ENCODE assay signal across 12 mouse cellular contexts in genomic region chr2:125033042-125033743, GRCm38 (mm10). TPM values are rescaled to one million over a fixed set of nuclear protein-coding genes. Genes with fewer than 3 reads are reported as not detected.
A peak's percentile ranks its signal among the peaks of the same experiment; 100 is the strongest.
DNase-seq lines count a peak whose midpoint lies in the region; ATAC-seq and TF ChIP-seq lines count a peak whose summit lies in the region.
"Had no signal": no experiment of that assay in that cellular context is flagged by ENCODE, and none has a peak within 500 bp of the region (broad histone marks: within the 10 kb centered on the region; RNA-seq: fewer than 3 reads in every experiment).

No protein-coding gene starts in this region.

- H3K27me3 ChIP-seq in Patski: no peaks in the 10 kb centered on the region

- H3K4me3 ChIP-seq in gastrocnemius, adult 2 months: no peak overlapping the region
- no peak overlapping the region for H3K4me3 ChIP-seq in embryonic fibroblast, embryonic 13.5 days (ENCODE audit: insufficient read depth, low read length)

- H3K4me1 ChIP-seq in embryonic fibroblast, embryonic 13.5 days (ENCODE audit: control insufficient read depth, insufficient read depth, low read length): no peaks in the 10 kb centered on the region

- in situ Hi-C loops in Patski (cut with MboI; ENCODE audit: low pct_unique_long_range_greater_than_20kb): no loop called here

- ATAC-seq in Patski: peak; percentile 83

- TF ChIP-seq CTCF in gastrocnemius, adult 2 months (IDR thresholded peaks at IDR 0.05): no peak
- TF ChIP-seq CTCF in Patski (IDR thresholded peaks at IDR 0.05): no peak
- TF ChIP-seq CTCF in embryonic fibroblast, embryonic 13.5 days (IDR thresholded peaks at IDR 0.05; ENCODE audit: borderline replicate concordance, insufficient read depth, low read length): no peak

- peak; percentile 10 for DNase-seq in gastrocnemius, postnatal 14 days
- no peak for DNase-seq in gastrocnemius, adult 2 months
- peak; percentile 75 for DNase-seq in Patski (ENCODE audit: low read depth, low spot score)
- DNase-seq in kidney, postnatal 36 days: peak; percentile 36 to 54
- DNase-seq in left cerebral cortex, adult 11 months (ENCODE audit: low spot score): no peak
- no peak for DNase-seq in layer of hippocampus, postnatal 25 days (ENCODE audit: extremely low spot score in 1 of 2, low spot score in 1 of 2)
- DNase-seq in gastrocnemius, postnatal 25 days: no peak
- DNase-seq: adrenal gland, adult 8-10 months; gastrocnemius, postnatal 10 days; thymus, adult 2 months had no signal

- CTCF ChIA-PET in Patski (lab: Charles Lee): no interaction called here

- TF ChIP-seq POLR2A in embryonic fibroblast, embryonic 13.5 days (IDR thresholded peaks at IDR 0.05; ENCODE audit: low read depth, low read length): no peak

- H3K27ac ChIP-seq in gastrocnemius, adult 2 months: no peak overlapping the region
- H3K27ac ChIP-seq in embryonic fibroblast, embryonic 13.5 days (ENCODE audit: insufficient read depth, low read length): peak overlapping the region; percentile 75
- H3K27ac ChIP-seq: macrophage had no signal

- POLR2A ChIA-PET in Patski (lab: Charles Lee): no interaction called here

- intact Hi-C loops in gastrocnemius, postnatal 14 days (cut with DNase I; ENCODE audit: low total_unique reads): no loop called here
- intact Hi-C loops in gastrocnemius, adult 2 months (cut with DNase I): loop anchor here (10.0 kb wide), 1 partner anchor 152 kb away; no protein-coding TSS in a partner anchor

RNA-seq across cellular contexts. Expression of gene Slc24a5, which starts 34.7 kb away (rescaled TPM):
- not detected for total RNA-seq in gastrocnemius, postnatal 14 days (2021)
- not detected for total RNA-seq in gastrocnemius, adult 2 months (2021)
- 1.3 TPM for polyA plus RNA-seq in Patski (2021)
- polyA plus RNA-seq in embryonic fibroblast, embryonic 13.5 days (2011; ENCODE audit: insufficient read length, low read depth, missing spikeins): 0.25 TPM in 1 of 2 replicates, not detected in the other
- 1 to 10 TPM in 1 of 2 experiments, under 1 TPM in 1; 0.23 to 1.1 TPM for total RNA-seq in layer of hippocampus, postnatal 25 days (2021)
- total RNA-seq in gastrocnemius, postnatal 25 days (2021): not detected
- polyA plus RNA-seq: thymus, adult 2 months had no signal

Comparison
In these comparisons a context has a peak if more than half of its experiments do, and no peak if none do; other contexts are left out.
1. DNase-seq: peak in gastrocnemius, postnatal 14 days (single experiment), Patski (single experiment) and kidney, postnatal 36 days (2 of 2); none in gastrocnemius, adult 2 months (single experiment), left cerebral cortex, adult 11 months (single experiment), layer of hippocampus, postnatal 25 days (0 of 2) and gastrocnemius, postnatal 25 days (single experiment).